Mouse (Mus musculus): ENCODE results near the gene Nprl2. TPM values are rescaled to one million over a fixed set of nuclear protein-coding genes. Genes with fewer than 3 reads are reported as not detected.

Gene Nprl2
- polyA plus RNA-seq, 1 experiment from 2014 or later, result 8.5 TPM

GRCm38 (mm10) chr9:107520331-107520730, 21.7 kb upstream of the Nprl2 start:
- no peak for TF ChIP-seq CTCF (IDR thresholded peaks at IDR 0.05; ENCODE audit: low read depth)
- TF ChIP-seq EP300 (IDR thresholded peaks at IDR 0.05; ENCODE audit: low read depth), result no peak
- DNase-seq (no peak), ATAC-seq (no peak)
- Histone ChIP-seq H3K4me2 (ENCODE audit: low read depth, low read length) (no peak overlapping the region), H3K4me1 (ENCODE audit: insufficient read depth) (peaks cover 2% of the 10 kb centered on the region; the same call in 1 of the 2 replicates), H3K4me3 (ENCODE audit: low read depth, low read length) (no peak overlapping the region), H3K36me3 (replicated peaks; ENCODE audit: insufficient read depth, low read length) (no peaks in the 10 kb centered on the region), H3K9me3 (ENCODE audit: low read length) (no peaks in the 10 kb centered on the region), H3K9ac (replicated peaks) (no peak overlapping the region), H3K27ac (ENCODE audit: low read depth) (no peak overlapping the region), H3K27me3 (ENCODE audit: insufficient read depth, low read length) (peaks cover 16% of the 10 kb centered on the region)
- 67% methylated on average over 6 of the region's 6 CpGs for WGBS (ENCODE audit: insufficient replicate concordance)

GRCm38 (mm10) chr9:107521190-107521589, 20.8 kb upstream of the Nprl2 start:
- WGBS (ENCODE audit: insufficient replicate concordance), result 44% methylated on average over 5 of the region's 5 CpGs
- H3K4me1 ChIP-seq (ENCODE audit: insufficient read depth), result peaks cover 3% of the 10 kb centered on the region; the same call in 1 of the 2 replicates
- no peaks in the 10 kb centered on the region for H3K36me3 ChIP-seq (replicated peaks; ENCODE audit: insufficient read depth, low read length)
- DNase-seq, result no peak
- no peak overlapping the region for H3K27ac ChIP-seq (ENCODE audit: low read depth)
- TF ChIP-seq CTCF (IDR thresholded peaks at IDR 0.05; ENCODE audit: low read depth) (no peak), EP300 (IDR thresholded peaks at IDR 0.05; ENCODE audit: low read depth) (no peak)
- H3K9ac ChIP-seq (replicated peaks), result no peak overlapping the region
- H3K4me2 ChIP-seq (ENCODE audit: low read depth, low read length), result no peak overlapping the region
- no peak overlapping the region for H3K4me3 ChIP-seq (ENCODE audit: low read depth, low read length)
- H3K9me3 ChIP-seq (ENCODE audit: low read length), result no peaks in the 10 kb centered on the region
- H3K27me3 ChIP-seq (ENCODE audit: insufficient read depth, low read length), result peaks cover 24% of the 10 kb centered on the region
- no peak for ATAC-seq

- 20% methylated on average over 25 of the region's 25 CpGs for WGBS (ENCODE audit: insufficient replicate concordance)
- Histone ChIP-seq H3K4me3 (ENCODE audit: low read depth, low read length) (no peak overlapping the region), H3K27ac (ENCODE audit: low read depth) (no peak overlapping the region), H3K4me2 (ENCODE audit: low read depth, low read length) (peak overlapping the region; percentile 44), H3K36me3 (replicated peaks; ENCODE audit: insufficient read depth, low read length) (no peaks in the 10 kb centered on the region), H3K4me1 (ENCODE audit: insufficient read depth) (peaks cover 9% of the 10 kb centered on the region), H3K9me3 (ENCODE audit: low read length) (no peaks in the 10 kb centered on the region), H3K9ac (replicated peaks) (no peak overlapping the region; the same call in 1 of the 2 replicates), H3K27me3 (ENCODE audit: insufficient read depth, low read length) (peaks cover 31% of the 10 kb centered on the region)
- DNase-seq (no peak), ATAC-seq (no peak)
- TF ChIP-seq CTCF (IDR thresholded peaks at IDR 0.05; ENCODE audit: low read depth), result no peak
- no peak for TF ChIP-seq EP300 (IDR thresholded peaks at IDR 0.05; ENCODE audit: low read depth)
Observed at GRCm38 (mm10) chr9:107521711-107522399, 20.2 kb upstream of the Nprl2 start.

GRCm38 (mm10) chr9:107522400-107522711, 19.7 kb upstream of the Nprl2 start:
- DNase-seq, result no peak
- H3K27me3 ChIP-seq (ENCODE audit: insufficient read depth, low read length), result peaks cover 36% of the 10 kb centered on the region

GRCm38 (mm10) chr9:107526198-107527026, 15.6 kb upstream of the Nprl2 start:
- no peaks in the 10 kb centered on the region for H3K9me3 ChIP-seq (ENCODE audit: low read length)
- H3K27me3 ChIP-seq (ENCODE audit: insufficient read depth, low read length), result peaks cover 47% of the 10 kb centered on the region
- ATAC-seq, result peak; percentile 72
- peak overlapping the region; percentile 30 for H3K4me3 ChIP-seq (ENCODE audit: low read depth, low read length)
- H3K4me1 ChIP-seq (ENCODE audit: insufficient read depth), result peaks cover 13% of the 10 kb centered on the region
- TF ChIP-seq CTCF (IDR thresholded peaks at IDR 0.05; ENCODE audit: low read depth) (no peak), EP300 (IDR thresholded peaks at IDR 0.05; ENCODE audit: low read depth) (no peak)
- no peaks in the 10 kb centered on the region for H3K36me3 ChIP-seq (replicated peaks; ENCODE audit: insufficient read depth, low read length)
- no peak overlapping the region for H3K27ac ChIP-seq (ENCODE audit: low read depth)
- 7% methylated on average over 34 of the region's 44 CpGs for WGBS (ENCODE audit: insufficient replicate concordance)
- DNase-seq, result peak; percentile 88
- H3K9ac ChIP-seq (replicated peaks), result no peak overlapping the region
- peak overlapping the region; percentile 58 for H3K4me2 ChIP-seq (ENCODE audit: low read depth, low read length)

More at GRCm38 (mm10) chr9:107522400-107522711, 19.7 kb upstream of the Nprl2 start:
- WGBS (ENCODE audit: insufficient replicate concordance), result 46% methylated on average over 2 of the region's 2 CpGs
- ATAC-seq, result no peak
- TF ChIP-seq EP300 (IDR thresholded peaks at IDR 0.05; ENCODE audit: low read depth) (no peak), CTCF (IDR thresholded peaks at IDR 0.05; ENCODE audit: low read depth) (no peak)
- Histone ChIP-seq H3K27ac (ENCODE audit: low read depth) (no peak overlapping the region), H3K4me3 (ENCODE audit: low read depth, low read length) (no peak overlapping the region), H3K36me3 (replicated peaks; ENCODE audit: insufficient read depth, low read length) (no peaks in the 10 kb centered on the region), H3K9ac (replicated peaks) (no peak overlapping the region; the same call in 1 of the 2 replicates), H3K4me1 (ENCODE audit: insufficient read depth) (peaks cover 13% of the 10 kb centered on the region), H3K9me3 (ENCODE audit: low read length) (no peaks in the 10 kb centered on the region), H3K4me2 (ENCODE audit: low read depth, low read length) (0 out of 2 replicates have a peak overlapping the region, but pooled peaks have one; percentile 44)

- ATAC-seq (peak; percentile 97), DNase-seq (peak; percentile 91)
- H3K4me3 ChIP-seq (ENCODE audit: low read depth, low read length), result peak within 1 kb of the TSS; percentile 70
- under 1% methylated on average over 48 of the region's 48 CpGs for WGBS (ENCODE audit: insufficient replicate concordance)
- H3K4me2 ChIP-seq (ENCODE audit: low read depth, low read length), result peak within 1 kb of the TSS; percentile 97
- H3K9me3 ChIP-seq (ENCODE audit: low read length), result no peaks in the 10 kb centered on the region
- peak within 1 kb of the TSS; percentile 91 for H3K9ac ChIP-seq (replicated peaks)
- 0 out of 2 replicates have a peak, but pooled peaks cover 3% of the 10 kb centered on the region for H3K27me3 ChIP-seq (ENCODE audit: insufficient read depth, low read length)
- peaks cover 15% of the 10 kb centered on the region for H3K36me3 ChIP-seq (replicated peaks; ENCODE audit: insufficient read depth, low read length)
- TF ChIP-seq CTCF (IDR thresholded peaks at IDR 0.05; ENCODE audit: low read depth) (peak; percentile 48; the same call in 1 of the 2 replicates), EP300 (IDR thresholded peaks at IDR 0.05; ENCODE audit: low read depth) (no peak)
- H3K4me1 ChIP-seq (ENCODE audit: insufficient read depth), result peaks cover 27% of the 10 kb centered on the region
- H3K27ac ChIP-seq (ENCODE audit: low read depth), result peak within 1 kb of the TSS; percentile 79
Observed at GRCm38 (mm10) chr9:107533791-107534407, 8.1 kb upstream of the Nprl2 start, which contains the start of gene Tmem115. Gene Tmem115 (plus strand): TSS chr9:107533945.
